Mouse (Mus musculus) megakaryocyte-erythroid progenitor cell, adult 5-6 weeks (primary cell): Measurements from ENCODE around the gene 3425401B19Rik. TPM values are rescaled to one million over a fixed set of nuclear protein-coding genes. Genes with fewer than 3 reads are reported as not detected.
A peak's percentile ranks its signal among the peaks of the same experiment; 100 is the strongest.

Source experiments
- ATAC-seq: replicated peaks from 2 replicates; pipeline ENCODE4 v1.8.0; 2016; ENCODE audit warnings: mild to moderate bottlenecking, inconsistent platforms; ENCODE audit not compliant: severe bottlenecking, poor library complexity, low FRiP score, low TSS enrichment
- total RNA-seq, 2 experiments: library from RNA; stranded (forward) in 1 of 2; stranded (reverse) in 1 of 2; fragments of 200-1000, 215-1000 nt in 1 of 2; fragments of >200 nt in 1 of 2; fragmentation: Nextera tagmentation in 1 of 2; gene quantifications; 2 replicates each; pipeline ENCODE4 v1.2.3; 2014 to 2017

Gene 3425401B19Rik
- total RNA-seq, 2 experiments from 2014 or later = not detected

DNA sequence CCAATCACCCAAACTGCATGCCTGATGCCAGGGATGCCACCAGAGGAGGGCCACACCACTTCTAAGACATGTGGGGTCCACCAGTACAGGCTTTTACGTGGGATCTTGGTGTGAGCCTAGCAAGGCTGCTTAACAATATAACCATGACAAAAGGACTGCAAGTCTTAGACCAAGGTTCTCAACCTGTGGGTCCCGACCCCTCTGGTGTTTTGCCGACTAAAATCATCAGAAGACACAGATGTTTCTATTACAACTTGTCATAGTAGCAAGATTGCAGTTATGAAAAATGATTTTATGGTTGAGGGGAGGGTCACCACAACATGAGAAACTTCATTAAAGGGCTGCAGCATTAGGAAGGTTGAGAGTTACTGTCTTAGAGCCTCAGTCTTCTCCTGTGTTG, 6.5 kb downstream of the 3425401B19Rik start:
- no peak for ATAC-seq

DNA sequence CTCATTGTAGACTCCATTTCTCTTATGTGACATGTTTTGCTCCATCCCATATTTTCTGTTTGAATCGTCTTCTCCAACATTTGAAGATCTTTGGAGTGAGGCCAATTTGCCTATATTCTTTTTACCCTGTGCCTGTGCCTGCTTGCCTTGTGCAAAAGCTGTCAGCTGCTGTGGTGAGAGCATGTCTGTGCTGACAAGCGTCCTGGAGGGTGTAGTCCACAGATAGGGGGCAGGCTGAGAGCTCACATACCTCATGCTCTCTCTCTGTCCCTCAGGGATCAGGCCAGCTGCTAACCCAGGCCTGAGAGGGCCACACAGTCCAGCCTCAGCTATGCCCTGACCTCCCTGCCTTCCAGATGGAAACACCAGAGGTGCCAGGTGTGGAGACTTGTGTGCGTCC, 11.9 kb downstream of the 3425401B19Rik start:
- ATAC-seq = no peak

DNA sequence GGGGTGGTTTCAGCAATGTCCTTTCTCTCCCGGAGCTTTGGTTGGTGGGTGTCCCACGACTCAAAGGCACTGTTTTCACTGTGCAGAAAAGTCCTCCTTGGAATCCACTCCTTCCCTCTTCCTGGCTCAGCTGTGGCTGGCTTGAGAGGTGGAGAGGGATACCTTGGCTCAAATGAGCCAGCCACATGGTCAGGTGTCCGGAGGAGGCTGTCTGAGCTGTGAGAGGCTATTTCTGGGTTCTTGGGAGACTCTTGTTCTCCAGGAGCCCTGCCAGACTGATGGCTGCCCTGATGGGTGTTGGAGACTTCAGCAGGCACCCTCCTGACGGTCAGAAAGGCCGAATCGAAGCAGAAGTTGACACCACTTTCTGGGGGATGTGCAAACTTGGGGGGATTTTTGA, 22.0 kb downstream of the 3425401B19Rik start:
- no peak for ATAC-seq

DNA sequence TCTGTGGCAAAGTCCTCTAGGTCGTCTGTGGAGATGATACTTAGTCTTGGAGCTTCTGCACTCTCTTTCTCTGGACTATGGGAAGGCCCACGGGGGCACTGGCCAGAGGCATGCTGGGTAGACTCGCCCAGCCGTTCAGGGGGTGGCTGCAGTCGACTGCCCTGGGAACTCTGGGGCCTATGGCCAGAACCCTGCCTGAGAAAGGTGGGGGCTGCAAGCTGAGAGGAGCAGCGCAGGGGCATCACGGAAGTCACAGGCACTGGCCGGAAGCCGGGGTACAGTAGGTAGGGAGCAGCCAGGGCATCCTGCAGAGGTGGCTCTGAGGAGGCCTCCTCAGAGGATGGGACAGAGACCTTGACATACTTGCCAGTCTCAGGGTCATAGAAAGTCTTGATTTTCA, 25.3 kb downstream of the 3425401B19Rik start:
- no peak for ATAC-seq

DNA sequence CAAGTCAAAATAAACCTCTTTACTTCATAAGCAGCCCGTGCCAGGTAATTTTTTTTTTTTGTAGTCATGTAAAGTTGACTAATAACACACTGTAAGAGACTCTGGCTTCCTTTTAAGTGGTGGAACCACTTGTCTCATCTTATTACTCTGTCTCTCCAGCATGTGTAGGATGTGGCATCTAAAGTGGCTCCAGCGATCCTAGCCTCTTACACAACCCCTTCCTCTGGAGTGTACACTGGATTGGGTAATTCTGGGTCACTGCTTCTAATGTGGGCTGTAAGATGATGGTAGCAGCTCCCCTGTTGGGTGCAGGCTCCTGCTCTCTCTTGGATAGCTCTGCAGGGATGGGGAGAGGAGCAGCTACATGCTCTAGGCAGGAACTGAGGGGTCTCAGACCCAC, 46.6 kb downstream of the 3425401B19Rik start:
- no peak for ATAC-seq

DNA sequence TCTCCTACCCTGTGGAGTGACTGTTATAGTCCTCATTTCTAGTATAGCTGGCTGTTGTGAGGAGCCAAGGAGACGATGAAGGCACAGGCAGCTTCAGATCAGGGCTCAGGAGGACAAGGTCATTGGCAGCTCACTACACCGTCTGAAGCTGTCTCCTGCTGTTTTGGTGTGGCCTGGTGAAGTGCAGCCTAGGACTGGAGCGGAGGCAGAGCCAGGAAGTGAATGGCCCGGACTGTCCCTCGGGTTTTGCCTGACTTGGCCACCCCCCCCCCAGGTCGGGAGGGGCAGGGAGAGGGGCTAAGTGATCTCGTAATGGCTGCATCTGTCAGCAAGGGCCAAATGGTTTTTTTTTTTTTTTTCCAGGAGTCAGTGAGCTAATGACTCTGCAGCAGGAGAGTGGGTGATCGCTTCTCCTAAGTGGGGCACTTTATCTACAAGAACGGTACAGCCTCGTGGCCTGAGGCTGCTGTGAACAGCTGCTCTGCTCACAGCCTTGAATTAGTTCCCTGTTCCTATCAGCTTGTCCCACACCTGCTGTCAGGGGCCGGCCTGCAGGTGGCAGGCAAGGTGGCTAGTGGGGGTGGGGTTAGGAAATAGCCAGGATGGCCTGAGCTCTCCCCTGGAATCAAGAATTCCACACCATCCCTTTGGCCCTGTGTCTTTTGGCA, 50.9 kb downstream of the 3425401B19Rik start:
- no peak for ATAC-seq

DNA sequence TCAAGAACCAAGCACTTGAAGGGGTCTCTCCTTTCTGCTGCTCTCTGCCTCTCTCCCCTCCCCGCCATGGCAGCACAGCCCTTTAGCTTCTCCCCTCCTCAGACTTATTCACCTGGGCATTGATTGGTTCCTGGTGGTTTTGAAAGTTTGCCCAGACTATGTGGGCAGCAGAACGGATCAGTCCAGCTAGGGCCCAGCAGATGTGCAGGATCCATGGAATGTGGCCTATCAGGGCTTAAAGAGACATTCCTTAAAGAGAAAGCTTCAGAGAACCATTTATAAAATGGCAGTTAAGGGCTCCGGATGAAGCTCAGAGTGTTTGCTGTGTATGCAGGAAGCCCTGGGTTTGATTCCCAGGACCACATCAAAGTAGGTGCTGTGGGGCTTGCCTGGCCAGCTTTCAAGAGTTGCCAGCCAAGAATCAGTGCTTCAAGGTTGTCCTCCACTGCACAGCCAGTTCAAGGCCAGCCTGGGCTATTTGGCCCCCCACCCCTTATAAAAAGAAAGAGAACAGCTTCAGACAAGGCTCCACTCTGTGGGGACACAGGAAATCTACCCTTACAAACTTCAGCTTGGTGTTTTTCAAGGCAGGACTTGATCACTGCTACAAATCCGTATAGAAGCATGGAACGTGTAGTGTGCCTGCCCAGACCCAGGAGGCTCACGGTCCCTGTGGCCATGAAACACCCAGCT, 52.0 kb downstream of the 3425401B19Rik start:
- no peak for ATAC-seq

DNA sequence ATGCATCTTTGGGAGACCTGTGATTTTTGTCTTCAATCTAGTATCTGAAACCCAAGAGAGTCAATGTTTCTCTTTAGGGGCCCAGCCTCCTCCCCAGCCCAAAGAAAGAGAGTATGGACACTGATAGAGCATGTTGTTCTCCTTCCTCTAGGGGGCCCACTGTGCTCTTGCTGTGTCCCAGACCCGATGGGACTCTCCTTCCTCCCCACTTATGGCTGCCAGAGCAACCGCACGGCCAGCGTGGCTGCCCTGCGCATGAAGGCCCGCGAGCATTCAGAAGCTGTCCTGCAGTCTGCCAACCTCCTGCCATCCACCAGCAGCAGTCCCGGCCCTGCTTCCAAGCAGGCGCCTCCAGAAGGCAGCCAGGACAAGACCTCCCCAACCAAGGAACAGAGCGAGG, 56.5 kb downstream of the 3425401B19Rik start:
- ATAC-seq = no peak

DNA sequence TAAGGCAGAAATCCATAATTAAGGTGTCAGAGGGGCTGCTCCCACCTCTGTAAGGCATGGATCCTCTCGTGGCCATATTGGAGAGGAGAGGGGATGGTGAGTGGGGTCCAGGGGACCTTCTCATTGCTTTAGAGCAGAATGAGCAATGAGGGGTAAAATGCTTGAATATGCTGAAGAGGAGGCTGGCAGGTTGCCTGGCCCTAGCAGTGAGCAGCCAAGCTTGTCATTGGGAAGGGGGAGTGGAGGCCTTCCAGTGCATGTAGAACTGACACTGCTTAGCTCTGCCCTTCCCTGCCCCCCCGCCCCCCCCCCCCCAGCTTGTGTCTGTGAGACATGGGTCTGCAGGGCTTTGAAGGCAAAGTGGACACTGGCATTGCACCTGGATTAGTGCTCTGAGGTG, 57.8 kb downstream of the 3425401B19Rik start:
- no peak for ATAC-seq

DNA sequence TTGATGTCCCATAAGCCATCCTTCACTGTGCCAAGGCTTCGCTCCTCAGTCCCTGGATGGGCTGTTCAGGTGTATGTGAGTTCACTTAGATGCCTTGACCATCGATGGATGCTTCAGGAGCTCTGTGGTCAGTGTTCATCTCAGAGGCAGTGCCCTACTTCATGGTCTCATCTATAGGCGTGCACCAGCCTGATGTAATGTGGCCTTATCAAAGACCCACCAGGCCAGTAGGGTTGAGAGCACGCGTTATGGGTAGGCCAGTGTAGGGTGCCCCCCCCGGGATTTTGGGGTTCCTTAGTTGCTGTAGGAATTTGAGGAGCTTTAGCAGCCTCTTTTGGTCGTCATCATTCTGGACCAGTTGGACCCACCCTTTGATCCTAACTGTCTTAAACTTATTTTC, 60.3 kb downstream of the 3425401B19Rik start:
- no peak for ATAC-seq

DNA sequence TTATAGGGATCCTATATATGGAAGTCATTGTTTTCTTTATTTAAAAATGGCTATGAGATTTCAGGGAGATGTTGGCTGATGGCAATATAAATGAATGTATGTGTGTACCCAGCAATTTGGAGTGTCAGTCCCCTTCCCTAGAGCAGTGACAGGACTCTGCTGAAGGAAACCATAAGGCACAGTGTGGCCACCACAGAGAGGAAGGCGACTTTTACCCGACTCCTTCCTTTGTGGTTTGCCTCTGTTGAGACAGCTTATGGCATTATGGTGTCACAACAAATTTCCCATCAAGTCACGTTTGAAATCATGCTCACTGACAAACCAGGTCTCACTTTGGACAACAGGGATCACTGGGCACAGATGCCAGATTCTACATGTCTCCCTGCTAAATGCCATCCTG, 60.8 kb downstream of the 3425401B19Rik start:
- no peak for ATAC-seq

DNA sequence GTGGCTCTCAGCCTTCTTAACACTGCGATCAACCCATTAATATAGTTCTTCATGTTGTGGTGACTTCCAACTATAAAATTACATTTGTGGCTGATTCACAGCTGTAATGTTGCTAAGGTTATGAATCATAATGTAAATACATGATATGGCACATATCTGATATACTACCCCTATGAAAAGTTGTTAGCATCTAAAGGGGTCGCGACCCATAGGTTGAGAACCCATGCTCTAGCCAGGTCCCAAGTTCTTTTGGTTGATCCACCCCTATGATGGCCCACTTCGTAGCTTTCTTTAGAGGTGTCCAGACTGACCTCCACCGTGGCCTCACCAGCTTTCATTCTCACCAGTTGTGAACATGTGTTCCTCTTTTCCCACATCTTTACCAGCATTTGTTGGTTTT, 67.8 kb downstream of the 3425401B19Rik start:
- no peak for ATAC-seq

DNA sequence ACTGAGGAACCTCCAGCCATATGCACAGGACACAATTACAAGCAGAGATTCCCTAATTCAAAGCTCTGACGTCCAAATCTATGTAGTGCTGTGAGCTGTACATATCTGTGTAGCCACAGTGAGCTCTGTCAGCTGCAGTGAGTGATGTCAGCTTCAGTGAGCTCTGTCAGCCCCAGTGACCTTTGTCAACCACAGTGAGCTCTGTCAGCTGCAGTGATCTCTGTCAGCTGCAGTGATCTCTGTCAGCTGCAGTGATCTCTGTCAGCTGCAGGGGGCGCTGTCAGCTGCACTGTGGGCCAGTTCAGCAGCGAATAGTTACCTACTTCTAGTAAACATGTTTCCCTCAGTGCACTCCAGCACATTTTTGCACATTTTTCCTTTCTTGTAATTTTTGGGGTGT, 75.7 kb downstream of the 3425401B19Rik start:
- ATAC-seq = peak; percentile 57; the same call in 1 of the 2 replicates

Other genes with a start within 250 kb of the 3425401B19Rik start
- not detected in 2 replicates for gene Slc18a3, start 220.4 kb downstream of the 3425401B19Rik start, total RNA-seq (2014; fragmentation: Nextera tagmentation)
- not detected in 2 replicates for gene Slc18a3, start 220.4 kb downstream of the 3425401B19Rik start, total RNA-seq (2017)
- not detected in 2 replicates for gene Chat, start 219.3 kb downstream of the 3425401B19Rik start, total RNA-seq (2014; fragmentation: Nextera tagmentation)
- not detected in 2 replicates for gene Chat, start 219.3 kb downstream of the 3425401B19Rik start, total RNA-seq (2017)
- 22.7 TPM in 2 replicates for gene Ercc6, start 171.8 kb downstream of the 3425401B19Rik start, total RNA-seq (2014; fragmentation: Nextera tagmentation)
- 20.9 and 27.3 TPM in 2 replicates for gene Ercc6, start 171.8 kb downstream of the 3425401B19Rik start, total RNA-seq (2017)
- not detected in 2 replicates for gene Prrxl1, start 85.9 kb downstream of the 3425401B19Rik start, total RNA-seq (2014; fragmentation: Nextera tagmentation)
- not detected in 2 replicates for gene Prrxl1, start 85.9 kb downstream of the 3425401B19Rik start, total RNA-seq (2017)
- not detected in 2 replicates for gene Tmem273, start 100.7 kb upstream of the 3425401B19Rik start, total RNA-seq (2014; fragmentation: Nextera tagmentation)
- gene Tmem273, start 100.7 kb upstream of the 3425401B19Rik start, total RNA-seq (2017) = not detected in 2 replicates
- gene Fam170b, start 148.7 kb upstream of the 3425401B19Rik start, total RNA-seq (2014; fragmentation: Nextera tagmentation) = not detected in 2 replicates
- gene Fam170b, start 148.7 kb upstream of the 3425401B19Rik start, total RNA-seq (2017) = not detected in 2 replicates
- gene Vstm4, start 171.5 kb upstream of the 3425401B19Rik start, total RNA-seq (2014; fragmentation: Nextera tagmentation) = not detected in 2 replicates
- not detected in 2 replicates for gene Vstm4, start 171.5 kb upstream of the 3425401B19Rik start, total RNA-seq (2017)